Mouse (Mus musculus) kidney, embryonic 16.5 days (tissue): Measurements from ENCODE around the gene Per2. TPM values are rescaled to one million over a fixed set of nuclear protein-coding genes. Genes with fewer than 3 reads are reported as not detected.
A peak's percentile ranks its signal among the peaks of the same experiment; 100 is the strongest.

Experiments used
- ATAC-seq: fragments of 200-750 bp; cut with Nextera tagmentation; 2 replicates; pipeline ENCODE4 v1.8.0; 2017; ENCODE audit warnings: moderate TSS enrichment; ENCODE audit not compliant: low FRiP score, low TSS enrichment
- H3K27ac ChIP-seq: fragments of 300-500 bp; sonication (generic); 2 replicates; pipeline ENCODE4 v1.5.1; 2014; ENCODE audit warnings: low read length
- H3K27me3 ChIP-seq: fragments of 300-500 bp; sonication (generic); 2 replicates; pipeline ENCODE4 v1.6.1; 2014; ENCODE audit warnings: low read length, control low read depth, mixed read lengths; ENCODE audit not compliant: insufficient read depth
- H3K36me3 ChIP-seq: fragments of 300-500 bp; sonication (generic); 2 replicates; pipeline ENCODE4 v1.6.1; 2014; ENCODE audit warnings: low read length, control low read depth, mixed read lengths; ENCODE audit not compliant: insufficient read depth
- H3K4me1 ChIP-seq: fragments of 300-500 bp; sonication (generic); 2 replicates; pipeline ENCODE4 v1.6.1; 2014; ENCODE audit warnings: low read length, control low read depth, mixed read lengths; ENCODE audit not compliant: insufficient read depth
- H3K4me2 ChIP-seq: fragments of 300-500 bp; sonication (generic); replicated peaks from 2 replicates; pipeline ENCODE4 v1.6.1; 2014; ENCODE audit warnings: low read depth, low read length
- H3K4me3 ChIP-seq: fragments of 300-500 bp; sonication (generic); 2 replicates; pipeline ENCODE4 v1.5.1; 2014; ENCODE audit warnings: mild to moderate bottlenecking, low read length
- H3K9ac ChIP-seq: fragments of 300-500 bp; sonication (generic); replicated peaks from 2 replicates; pipeline ENCODE4 v1.6.1; 2014; ENCODE audit warnings: low read length
- H3K9me3 ChIP-seq: fragments of 300-500 bp; sonication (generic); 2 replicates; pipeline ENCODE4 v1.6.1; 2016; ENCODE audit warnings: low read length, control low read depth
- WGBS: fragments of 180-500 bp; shearing (Covaris S2); extraction: QIAGEN DNeasy Blood & Tissue Kit; methylation state at CpG from one replicate; pipeline ENCODE4 v1.1.7; 2014; 5-methylcytosine and 5-hydroxymethylcytosine counted together
- polyA plus RNA-seq: library from polyadenylated mRNA; unstranded; fragments of >200 nt; fragmentation: Nextera tagmentation; extraction: Ambion mirVana; gene quantifications from 2 replicates; pipeline ENCODE4 v1.2.1, GENCODE M21; 2015

Per2 gene
- polyA plus RNA-seq, 1 experiment from 2014 or later, result 4.2 TPM

DNA sequence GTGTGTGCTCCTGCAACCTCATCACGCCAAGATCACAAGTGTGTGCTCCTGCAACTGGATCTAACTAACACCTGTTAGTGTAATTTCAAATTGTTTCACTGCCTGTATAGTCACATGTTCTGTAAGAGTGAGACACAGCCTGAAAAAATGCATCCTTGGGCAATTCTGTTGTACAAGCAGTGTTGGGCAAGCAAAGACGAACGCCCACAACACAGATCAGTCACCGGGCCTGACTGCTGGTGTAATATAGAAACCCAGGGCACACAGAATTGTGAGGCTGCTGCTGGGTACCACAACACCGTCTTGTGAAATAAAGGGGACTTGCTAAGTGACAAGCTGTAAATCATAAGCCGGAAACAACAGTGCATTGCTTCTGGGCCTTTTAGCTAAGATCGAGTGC, 21.6 kb downstream of the Per2 start:
- no peak for ATAC-seq
- Histone ChIP-seq H3K9ac (no peak overlapping the region), H3K4me1 (peaks cover 15% of the 10 kb centered on the region), H3K9me3 (no peaks in the 10 kb centered on the region), H3K4me2 (no peak overlapping the region), H3K27me3 (no peaks in the 10 kb centered on the region), H3K27ac (no peak overlapping the region), H3K36me3 (no peaks in the 10 kb centered on the region), H3K4me3 (no peak overlapping the region)
- 72% methylated on average over 7 of the region's 7 CpGs for WGBS

DNA sequence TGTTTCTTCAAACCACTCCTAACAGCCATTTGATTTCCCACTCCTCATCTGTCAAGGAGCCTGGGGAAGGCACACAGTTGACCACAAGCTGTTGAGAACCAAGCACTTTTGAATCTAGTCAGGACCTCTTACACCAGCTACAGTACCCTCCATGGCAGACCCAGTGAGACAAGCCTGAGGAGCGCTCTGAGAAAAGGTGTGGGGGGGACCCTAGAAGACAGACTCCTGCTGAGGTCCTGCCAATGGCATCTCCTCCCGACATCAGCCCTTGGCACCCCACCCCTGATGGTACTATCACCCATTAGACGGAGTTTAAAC, 22.1 kb downstream of the Per2 start:
- WGBS, result 91% methylated on average over 3 of the region's 3 CpGs

DNA sequence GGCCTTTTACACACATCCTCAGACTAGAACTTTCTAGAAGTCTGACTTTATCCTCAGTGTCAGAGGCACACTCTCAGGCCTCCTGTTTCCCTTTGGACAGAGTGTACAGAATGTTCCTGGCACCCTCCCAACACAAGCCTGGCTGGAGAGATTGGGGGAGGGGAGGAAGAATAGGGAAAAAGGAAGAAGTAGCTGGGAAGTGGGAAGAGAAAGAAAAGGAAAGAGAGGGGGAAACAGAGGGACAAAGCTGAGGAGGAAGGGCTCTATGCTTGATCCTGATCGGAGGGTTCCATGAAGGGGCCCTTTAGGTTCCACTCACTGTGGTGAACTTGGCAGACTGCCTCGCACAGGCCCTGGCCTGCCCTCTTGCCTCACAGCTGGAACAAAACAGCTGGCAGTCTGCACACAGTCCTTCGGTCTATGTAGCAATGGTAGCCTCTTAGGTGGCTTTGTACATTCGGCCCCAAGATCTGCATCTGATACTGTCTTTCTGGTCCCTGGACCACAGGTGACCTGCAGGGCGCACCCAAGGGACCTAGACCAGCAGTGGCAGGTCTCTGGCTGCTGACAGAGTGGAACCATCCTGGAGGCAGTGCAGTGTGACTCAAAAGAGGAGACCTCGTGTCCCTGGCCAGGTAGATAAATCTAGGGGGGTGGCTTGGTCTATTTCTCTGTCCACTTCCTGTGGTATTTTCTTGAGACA, 22.6 kb downstream of the Per2 start:
- H3K9me3 ChIP-seq, result no peaks in the 10 kb centered on the region
- H3K27ac ChIP-seq, result peak overlapping the region; percentile 75
- peaks cover 15% of the 10 kb centered on the region for H3K4me1 ChIP-seq
- no peak overlapping the region for H3K4me3 ChIP-seq
- H3K27me3 ChIP-seq, result no peaks in the 10 kb centered on the region
- no peak overlapping the region for H3K9ac ChIP-seq
- no peak overlapping the region for H3K4me2 ChIP-seq
- peak; percentile 80 for ATAC-seq
- 0 out of 2 replicates have a peak, but pooled peaks cover 2% of the 10 kb centered on the region for H3K36me3 ChIP-seq
- WGBS, result 59% methylated on average over 6 of the region's 6 CpGs

More for the DNA sequence above, 22.1 kb downstream of the Per2 start:
- ATAC-seq, result no peak
- peaks cover 15% of the 10 kb centered on the region for H3K4me1 ChIP-seq
- H3K9ac ChIP-seq, result no peak overlapping the region
- 0 out of 2 replicates have a peak, but pooled peaks cover 2% of the 10 kb centered on the region for H3K36me3 ChIP-seq
- no peak overlapping the region for H3K4me3 ChIP-seq
- H3K4me2 ChIP-seq, result no peak overlapping the region
- no peaks in the 10 kb centered on the region for H3K27me3 ChIP-seq
- no peaks in the 10 kb centered on the region for H3K9me3 ChIP-seq
- no peak overlapping the region for H3K27ac ChIP-seq

DNA sequence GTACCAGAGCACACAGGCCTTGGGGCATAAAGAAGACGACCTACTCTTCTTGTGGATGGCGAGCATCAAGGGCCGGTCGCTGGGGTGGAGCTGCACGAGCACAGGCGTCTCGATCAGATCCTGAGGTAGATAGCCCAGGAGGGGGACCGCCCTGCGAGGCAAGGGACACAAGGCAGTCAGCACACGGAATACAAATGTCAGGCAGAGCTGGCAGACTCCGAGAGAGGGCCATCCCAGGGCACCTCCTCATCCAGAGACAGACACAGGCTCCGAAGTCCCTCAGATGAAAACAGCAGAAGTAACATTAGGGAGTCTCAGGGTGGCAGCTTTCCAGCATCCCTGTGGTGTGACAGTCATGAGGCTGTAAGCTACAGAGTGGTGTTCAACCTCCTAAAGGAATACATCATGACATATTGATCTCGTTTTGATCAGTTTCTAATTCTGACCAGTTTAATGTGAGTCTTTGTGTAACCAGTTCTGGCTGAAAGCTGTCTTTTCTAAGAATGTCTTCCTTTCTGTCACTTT, 23.5 kb downstream of the Per2 start:
- Histone ChIP-seq H3K36me3 (peaks cover 2% of the 10 kb centered on the region; the same call in 1 of the 2 replicates), H3K9me3 (no peaks in the 10 kb centered on the region), H3K4me1 (peaks cover 15% of the 10 kb centered on the region), H3K27ac (peak overlapping the region; percentile 75; the same call in 1 of the 2 replicates), H3K27me3 (no peaks in the 10 kb centered on the region), H3K4me3 (no peak overlapping the region), H3K4me2 (no peak overlapping the region), H3K9ac (no peak overlapping the region)
- 77% methylated on average over 13 of the region's 13 CpGs for WGBS
- no peak for ATAC-seq

DNA sequence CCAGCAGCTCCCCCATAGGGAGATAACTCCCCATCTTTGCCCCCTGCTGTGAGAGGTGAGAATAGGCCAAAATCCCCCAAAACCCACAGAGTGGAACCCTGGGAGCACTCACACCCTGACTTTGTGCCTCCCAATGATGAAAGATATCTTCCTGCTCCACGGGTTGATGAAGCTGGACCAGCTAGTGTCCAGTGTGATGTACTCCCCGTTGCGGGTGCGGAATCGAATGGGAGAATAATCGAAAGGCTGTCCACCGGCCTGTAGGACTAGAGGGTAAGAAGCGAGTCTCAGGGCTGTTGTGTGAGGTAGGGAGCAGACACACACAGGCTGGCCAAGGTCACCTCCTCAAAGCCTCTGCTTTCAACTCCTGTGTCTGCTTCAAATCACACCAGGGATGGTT, 24.2 kb downstream of the Per2 start:
- Histone ChIP-seq H3K9me3 (no peaks in the 10 kb centered on the region), H3K27me3 (no peaks in the 10 kb centered on the region), H3K4me3 (no peak overlapping the region), H3K4me1 (peaks cover 15% of the 10 kb centered on the region), H3K4me2 (no peak overlapping the region), H3K36me3 (peaks cover 2% of the 10 kb centered on the region; the same call in 1 of the 2 replicates), H3K9ac (no peak overlapping the region), H3K27ac (no peak overlapping the region)
- ATAC-seq, result no peak
- WGBS, result 96% methylated on average over 8 of the region's 8 CpGs

DNA sequence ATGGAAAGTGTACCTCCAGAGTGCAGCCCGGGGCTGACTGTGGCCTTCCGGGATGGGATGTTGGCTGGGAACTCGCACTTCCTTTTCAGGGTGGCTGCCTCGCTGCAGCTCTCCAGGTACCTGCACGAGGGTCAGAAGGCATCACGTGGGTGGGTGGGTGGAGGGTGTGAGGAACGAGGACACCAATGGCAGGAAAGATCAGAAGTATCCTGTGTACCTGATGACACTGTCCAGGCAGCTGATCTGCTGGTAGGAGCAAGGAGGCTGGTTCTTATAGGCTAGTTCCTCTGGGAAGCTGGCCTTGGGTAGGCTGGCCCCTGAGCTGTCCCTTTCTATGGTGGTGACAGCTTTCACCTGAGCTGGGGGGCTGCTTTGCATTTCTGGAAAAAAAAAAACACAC, 28.4 kb downstream of the Per2 start:
- WGBS, result 76% methylated on average over 7 of the region's 7 CpGs
- H3K9ac ChIP-seq, result no peak overlapping the region

DNA sequence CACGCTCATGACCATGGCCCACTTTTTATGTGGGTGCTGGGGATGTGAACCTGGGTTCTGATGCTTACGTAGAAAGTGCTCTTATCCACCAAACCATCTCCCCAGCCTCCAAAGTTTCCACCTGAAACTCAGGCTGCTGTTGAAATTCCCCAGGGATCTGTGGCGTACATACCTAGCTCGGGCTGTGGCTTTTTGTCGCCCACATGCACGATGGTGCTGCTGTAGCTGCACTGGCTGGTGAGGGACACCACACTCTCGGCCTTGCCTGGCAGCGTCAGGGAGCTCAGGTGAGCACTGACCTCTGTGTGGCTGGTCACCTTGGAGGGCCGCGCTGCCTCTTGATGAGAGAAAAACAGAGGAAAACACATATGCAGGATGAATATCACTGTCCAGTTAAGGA, 29.9 kb downstream of the Per2 start:
- H3K9ac ChIP-seq, result no peak overlapping the region
- 92% methylated on average over 10 of the region's 10 CpGs for WGBS
- no peaks in the 10 kb centered on the region for H3K4me1 ChIP-seq
- H3K27me3 ChIP-seq, result no peaks in the 10 kb centered on the region
- peaks cover 2% of the 10 kb centered on the region; the same call in 1 of the 2 replicates for H3K36me3 ChIP-seq
- no peak for ATAC-seq
- H3K27ac ChIP-seq, result no peak overlapping the region
- no peak overlapping the region for H3K4me2 ChIP-seq
- H3K4me3 ChIP-seq, result no peak overlapping the region
- no peaks in the 10 kb centered on the region for H3K9me3 ChIP-seq

More for the DNA sequence above, 28.4 kb downstream of the Per2 start:
- H3K4me3 ChIP-seq, result no peak overlapping the region
- no peaks in the 10 kb centered on the region for H3K27me3 ChIP-seq
- H3K9me3 ChIP-seq, result no peaks in the 10 kb centered on the region
- ATAC-seq, result no peak
- H3K36me3 ChIP-seq, result peaks cover 2% of the 10 kb centered on the region; the same call in 1 of the 2 replicates
- H3K27ac ChIP-seq, result no peak overlapping the region
- H3K4me2 ChIP-seq, result no peak overlapping the region
- H3K4me1 ChIP-seq, result peaks cover 3% of the 10 kb centered on the region

DNA sequence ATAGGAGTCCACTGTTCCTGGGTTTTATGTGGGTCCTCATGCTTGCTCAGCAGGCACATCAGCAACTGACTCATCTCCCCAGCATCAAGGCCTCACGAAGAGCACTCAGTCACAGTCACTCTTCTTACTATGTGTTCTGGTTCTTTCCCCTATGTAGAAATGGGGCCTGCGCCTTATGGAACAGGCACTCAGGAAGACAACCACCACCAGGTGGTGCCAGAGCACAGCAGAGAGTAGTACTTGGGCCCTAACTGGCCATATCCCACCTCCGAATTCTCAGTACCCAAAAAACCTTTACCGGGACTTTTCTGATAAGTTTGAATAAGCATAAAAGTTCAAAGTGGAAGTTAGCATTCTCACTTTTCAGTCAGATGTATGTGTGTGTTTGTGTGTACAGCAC, 30.5 kb downstream of the Per2 start:
- Histone ChIP-seq H3K27ac (no peak overlapping the region), H3K4me2 (no peak overlapping the region), H3K9me3 (no peaks in the 10 kb centered on the region), H3K9ac (no peak overlapping the region), H3K4me1 (no peaks in the 10 kb centered on the region), H3K27me3 (no peaks in the 10 kb centered on the region), H3K4me3 (no peak overlapping the region), H3K36me3 (peaks cover 2% of the 10 kb centered on the region; the same call in 1 of the 2 replicates)
- WGBS, result 33% methylated on average over 4 of the region's 4 CpGs
- ATAC-seq, result 0 out of 2 replicates have a peak, but pooled peaks have one; percentile 75

DNA sequence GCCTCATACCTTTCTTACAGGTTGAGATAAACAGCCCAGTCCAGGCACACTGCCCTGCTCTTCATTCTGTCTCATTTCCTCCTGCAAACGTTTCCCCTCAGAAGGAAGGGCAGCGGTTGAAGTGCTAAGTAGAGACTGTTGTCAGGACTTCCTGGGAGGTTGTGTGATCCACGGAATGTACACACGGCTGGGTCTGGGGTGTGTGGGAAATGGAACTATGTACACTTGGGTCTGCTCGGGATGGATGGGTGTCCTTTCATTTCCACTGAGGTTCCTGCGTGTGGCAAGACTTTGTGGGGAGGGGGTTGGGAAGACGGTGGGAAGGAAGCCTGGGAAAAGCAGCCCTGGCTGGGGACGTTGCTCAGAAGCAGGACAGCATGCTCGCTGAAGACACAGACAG, 32.7 kb downstream of the Per2 start:
- Histone ChIP-seq H3K9me3 (no peaks in the 10 kb centered on the region), H3K4me3 (no peak overlapping the region), H3K27me3 (no peaks in the 10 kb centered on the region), H3K27ac (no peak overlapping the region), H3K36me3 (no peaks in the 10 kb centered on the region; the same call in 1 of the 2 replicates), H3K9ac (no peak overlapping the region), H3K4me1 (no peaks in the 10 kb centered on the region), H3K4me2 (no peak overlapping the region)
- no peak for ATAC-seq
- WGBS, result 77% methylated on average over 9 of the region's 9 CpGs

DNA sequence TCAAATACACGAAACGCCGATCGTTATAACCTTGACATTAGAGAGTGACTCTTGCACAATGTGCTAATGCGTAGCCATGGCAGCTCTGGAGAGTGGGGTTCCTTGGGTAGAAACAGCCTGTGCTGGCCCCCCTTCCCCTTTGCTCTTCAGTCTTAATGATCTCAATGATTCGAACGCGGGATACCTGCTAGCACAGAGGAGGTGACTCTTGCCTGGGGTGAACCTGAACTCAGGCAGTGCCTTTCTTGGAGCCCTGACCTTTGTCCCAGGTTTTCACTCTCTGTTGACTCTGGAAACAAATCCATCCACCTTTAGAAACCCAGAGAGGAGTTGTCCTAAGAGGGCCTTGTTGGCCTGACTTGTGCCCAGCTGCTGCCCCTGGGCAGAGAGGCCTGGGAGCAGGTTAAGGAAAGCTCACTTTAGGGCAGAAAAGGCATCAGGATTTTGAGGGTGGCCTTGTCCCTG, 38.5 kb downstream of the Per2 start:
- Histone ChIP-seq H3K4me3 (no peak overlapping the region), H3K27ac (no peak overlapping the region), H3K36me3 (no peaks in the 10 kb centered on the region), H3K9me3 (no peaks in the 10 kb centered on the region), H3K9ac (no peak overlapping the region), H3K4me2 (no peak overlapping the region), H3K27me3 (no peaks in the 10 kb centered on the region), H3K4me1 (no peaks in the 10 kb centered on the region)
- ATAC-seq, result no peak
- WGBS, result 90% methylated on average over 8 of the region's 8 CpGs
